Mouse (Mus musculus) cerebellum, adult 18-20 months (tissue): ENCODE data around the gene Tie1.
A peak's percentile ranks its signal among the peaks of the same experiment; 100 is the strongest.

Experiments used
- DNase-seq, 2 experiments: peaks; one replicate each; pipeline ENCODE4 v3.0.0; 2021

Gene Tie1

DNA sequence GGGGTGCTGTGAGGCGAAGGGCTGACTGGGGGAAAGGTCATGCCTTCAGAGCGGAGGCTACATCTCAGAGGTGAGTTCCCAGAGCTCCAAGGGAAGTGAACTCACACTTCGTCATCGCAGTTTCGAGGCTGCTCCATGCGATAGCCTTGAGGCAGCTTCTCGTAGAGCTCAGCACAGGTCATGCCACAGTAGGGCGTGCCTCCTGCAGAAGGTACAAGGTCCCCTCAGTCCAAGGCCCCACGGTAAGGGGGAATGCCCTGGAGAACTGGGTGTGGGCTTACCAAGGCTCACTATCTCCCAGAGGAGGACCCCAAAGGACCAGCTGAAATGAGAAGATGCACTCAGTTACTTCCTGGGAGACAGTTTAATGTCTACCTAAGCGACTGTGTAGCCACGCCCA, 17.2 kb downstream of the Tie1 start:
- no peak for DNase-seq

DNA sequence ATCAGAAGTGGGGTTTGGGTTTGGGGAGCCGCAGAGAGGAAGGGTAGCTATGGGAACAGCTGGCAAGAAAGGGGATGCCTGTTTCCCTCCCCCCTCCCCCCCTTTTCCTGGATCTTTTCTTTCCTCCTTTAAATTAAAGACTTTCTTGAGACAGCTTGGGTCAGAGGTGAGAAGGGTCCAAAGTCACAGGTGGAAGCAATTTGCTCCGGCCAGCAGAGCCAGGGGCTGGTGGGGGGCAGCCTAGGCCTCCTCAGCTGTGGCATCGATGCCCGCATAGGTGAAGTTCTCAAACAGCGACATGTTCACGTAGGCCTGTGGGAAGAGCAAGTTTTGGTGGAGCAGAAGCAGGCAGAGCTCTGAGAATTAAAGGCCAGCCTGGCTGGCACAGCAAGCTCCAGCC, 18.6 kb downstream of the Tie1 start:
- no peak for DNase-seq

DNA sequence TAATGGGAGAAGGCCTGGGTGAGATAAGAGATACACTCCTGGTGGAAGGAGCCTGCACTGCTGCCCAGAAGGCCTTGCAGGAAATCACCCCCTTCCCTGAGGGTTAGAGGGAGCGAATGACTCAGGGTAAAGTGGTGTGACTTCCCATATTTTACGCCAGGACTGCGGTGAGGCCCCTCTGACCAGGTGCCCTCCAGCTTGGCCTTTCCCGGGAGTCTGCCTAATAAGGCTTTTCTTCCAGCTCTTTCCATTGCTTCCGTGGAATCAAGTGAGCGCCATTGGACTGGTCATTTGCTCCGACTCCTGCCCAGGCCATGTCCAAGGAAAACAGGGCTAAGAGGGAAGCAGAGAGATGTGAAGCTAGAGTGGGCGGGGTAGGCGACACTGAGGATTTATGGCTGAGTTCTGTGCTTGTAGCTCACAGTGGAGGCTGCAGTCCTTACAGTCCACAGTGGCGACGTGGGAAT, 24.1 kb downstream of the Tie1 start:
- no peak for DNase-seq

DNA sequence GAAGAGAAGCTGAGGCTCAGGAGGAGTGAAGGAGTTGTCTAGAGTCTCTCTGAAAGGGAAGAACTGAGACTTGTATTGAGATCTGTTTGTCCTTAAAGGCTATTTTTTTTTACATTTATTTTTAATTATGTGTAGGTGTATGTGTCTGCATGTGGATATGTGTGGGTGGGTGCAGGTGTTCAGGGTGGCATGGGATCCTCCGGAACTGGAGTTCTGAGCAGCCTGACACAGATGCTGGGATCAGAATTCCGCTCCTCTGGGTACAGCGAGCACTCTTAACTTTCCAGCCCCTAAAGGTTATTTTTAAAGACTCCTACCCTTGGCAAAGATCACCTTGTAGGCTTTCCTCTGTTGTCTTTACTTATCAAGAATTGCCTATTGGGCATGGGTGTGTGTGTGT, 24.9 kb downstream of the Tie1 start:
- no peak for DNase-seq

DNA sequence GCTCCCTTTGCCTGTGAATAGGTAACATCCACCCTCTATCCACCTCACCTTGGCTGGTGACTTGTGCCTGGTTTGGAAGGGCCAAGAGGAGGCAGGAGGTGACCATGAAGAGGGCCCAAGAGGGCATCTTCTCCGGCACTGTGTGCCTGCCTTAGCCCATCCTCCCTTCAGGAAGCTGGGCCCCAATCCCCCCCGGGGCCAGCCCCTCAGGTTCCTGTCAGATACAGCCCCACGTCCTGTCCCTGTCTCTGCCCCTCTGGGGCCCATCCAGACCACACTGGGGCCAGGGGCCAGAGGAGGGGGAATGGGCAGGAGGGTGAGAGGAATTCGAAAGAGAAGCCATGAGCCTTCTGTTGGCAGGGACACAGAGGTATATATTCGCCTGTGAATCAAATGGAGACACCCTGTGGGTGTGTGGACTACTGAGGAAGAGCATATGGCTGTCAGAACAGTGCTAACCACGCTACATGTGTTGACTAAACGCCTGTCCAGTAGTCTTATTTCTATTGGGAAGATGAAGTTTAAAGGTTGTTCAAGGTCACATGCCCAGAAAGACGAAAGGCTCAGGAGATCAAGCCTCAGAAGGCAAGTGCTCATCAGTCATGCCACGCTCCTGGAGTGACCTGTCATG, 32.4 kb downstream of the Tie1 start, which contains the start of gene Mpl:
Gene Mpl, minus strand, starts transcription at position 169 of the 631 bp plus-strand sequence.
- no peak for DNase-seq

DNA sequence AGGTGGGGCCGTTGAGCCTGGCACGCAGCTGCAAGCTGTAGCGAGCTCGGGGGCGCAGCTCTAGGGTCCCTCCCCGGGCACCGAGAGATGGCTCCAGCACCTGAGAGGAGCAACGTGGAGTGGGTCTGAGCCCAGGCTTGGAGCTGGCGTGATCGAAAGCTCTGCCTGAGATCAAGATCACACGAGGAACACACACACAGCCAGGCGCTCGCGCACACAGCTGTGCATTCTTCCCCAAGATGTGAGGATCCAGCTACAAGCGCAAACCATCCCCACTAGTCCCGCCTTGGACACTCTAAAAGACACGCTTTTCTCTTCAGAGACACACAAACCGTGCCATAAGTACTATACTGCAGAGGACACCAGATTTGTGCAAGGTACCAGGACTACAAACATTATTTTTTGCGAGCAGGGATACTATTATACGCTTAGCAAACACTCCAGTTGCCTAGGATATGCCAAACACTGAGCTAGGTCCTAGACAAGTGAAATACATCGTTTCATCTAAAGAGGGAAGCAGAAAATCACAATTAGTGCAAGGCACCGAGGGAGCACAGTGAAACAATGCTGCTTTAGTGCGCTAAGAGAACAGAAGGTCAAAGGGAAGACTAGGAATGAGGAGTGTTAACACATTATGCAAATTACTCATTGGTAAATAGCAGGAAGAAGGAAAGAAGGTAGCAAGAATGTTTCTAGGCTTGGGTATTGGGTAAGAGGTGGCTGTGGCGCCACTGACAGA, 43.3 kb downstream of the Tie1 start:
- no peak for DNase-seq

DNA sequence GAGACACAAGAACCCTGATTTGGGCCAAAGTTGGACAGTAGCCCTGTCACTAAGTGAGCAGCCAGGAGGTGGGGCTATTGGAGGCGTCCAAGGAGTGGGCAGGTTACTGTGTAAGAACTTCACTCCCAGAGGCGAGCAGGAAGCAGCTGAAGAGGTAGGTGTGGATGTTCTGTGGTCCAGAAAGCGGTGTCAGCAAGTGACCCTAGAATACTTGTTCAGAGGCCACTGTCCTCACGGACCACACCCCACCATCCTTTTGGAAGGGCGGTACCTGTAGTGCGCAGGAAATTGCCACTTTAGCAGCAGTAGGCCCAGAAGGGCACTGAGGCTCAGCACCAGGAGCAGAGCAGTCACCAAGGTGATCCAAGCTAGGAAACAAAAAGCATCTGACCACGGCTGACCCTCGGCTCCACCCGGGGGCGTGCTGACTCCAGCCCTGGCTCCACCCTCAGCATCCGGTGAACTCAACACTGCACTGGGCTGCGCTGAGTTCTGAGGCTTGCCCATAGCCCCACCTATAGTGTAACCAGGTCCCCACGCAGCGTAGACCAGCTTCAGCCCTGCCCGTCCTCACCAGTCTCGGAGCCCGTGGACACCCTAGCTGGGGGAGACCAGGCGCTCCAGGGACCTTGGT, 44.0 kb downstream of the Tie1 start:
- DNase-seq: no peak

DNA sequence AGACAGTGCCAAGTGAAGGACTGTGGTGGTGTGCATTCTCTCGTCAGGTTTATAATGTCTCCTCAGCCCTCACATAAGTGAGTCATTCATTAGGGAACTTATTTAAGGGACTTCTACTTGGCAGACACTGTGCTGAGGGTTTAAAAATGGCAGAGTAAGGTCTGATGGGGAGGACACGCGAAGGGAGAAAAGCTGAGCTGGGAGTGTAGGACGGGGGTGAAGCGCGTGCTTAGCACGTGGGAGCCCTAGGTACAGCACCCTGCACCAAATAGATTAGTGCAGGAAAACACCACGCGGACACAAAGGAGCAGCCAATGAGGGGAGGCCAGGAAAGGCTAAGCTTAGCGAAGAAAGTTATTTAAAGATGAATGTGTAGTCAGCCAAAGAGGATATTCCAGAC, 44.8 kb downstream of the Tie1 start:
- DNase-seq: no peak

DNA sequence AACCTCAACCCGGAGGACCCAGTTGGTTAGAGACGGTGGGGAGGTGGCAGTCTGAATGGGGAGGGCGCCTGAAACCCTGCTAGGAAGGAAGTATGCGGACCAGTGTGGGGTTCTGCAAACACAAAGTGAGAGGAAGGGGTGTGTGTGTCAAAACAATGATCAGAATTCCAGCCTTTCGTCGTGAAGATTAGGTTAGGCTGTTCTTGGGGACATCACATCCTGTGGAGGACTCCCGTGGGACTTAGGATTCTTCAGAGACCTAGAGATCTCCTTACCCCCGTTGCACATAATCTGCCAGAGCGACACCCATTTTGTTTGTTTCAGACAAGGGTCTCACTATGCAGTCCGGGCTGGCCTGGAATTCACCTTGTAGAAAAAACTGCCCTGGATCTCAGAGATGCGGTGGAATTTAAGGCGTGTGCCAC, 52.0 kb downstream of the Tie1 start:
- DNase-seq: no peak

DNA sequence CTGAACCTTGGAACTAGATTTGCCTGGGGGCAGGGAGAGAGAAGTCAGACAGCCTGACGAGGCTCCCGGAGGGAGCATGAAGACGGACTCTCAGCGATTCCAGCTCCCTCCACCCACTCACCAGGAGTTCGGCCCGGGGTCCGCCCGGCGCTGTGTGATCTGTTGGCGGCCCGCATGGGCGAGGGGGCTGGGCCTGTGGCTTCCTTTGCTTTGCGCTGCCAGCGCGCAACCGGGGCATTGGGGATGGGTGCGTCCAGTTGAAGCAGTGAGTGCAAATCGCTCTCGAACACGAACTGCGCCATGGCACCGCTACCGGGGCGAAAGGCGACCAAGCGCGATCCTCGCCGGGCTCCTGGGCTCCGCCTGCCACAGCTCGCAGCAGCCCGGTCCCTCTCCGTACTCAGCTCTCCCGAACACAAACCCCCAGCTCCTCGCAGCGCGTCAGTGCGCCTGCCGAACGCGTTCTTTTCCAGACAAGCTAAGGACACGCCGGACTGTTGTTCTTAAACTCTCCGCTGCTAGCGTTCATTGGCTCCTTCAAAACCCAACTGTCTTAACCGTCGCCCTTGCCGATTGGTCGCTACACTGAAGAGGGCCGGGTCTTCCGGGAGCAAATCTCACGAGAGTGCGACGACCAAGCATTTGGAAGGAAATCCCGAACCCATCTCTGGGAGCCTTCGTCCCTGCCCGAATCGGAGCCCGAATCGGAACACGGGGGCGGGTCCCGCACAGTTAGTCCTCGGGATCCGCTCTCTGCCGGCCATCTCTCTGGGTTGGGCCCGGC, 52.8 kb downstream of the Tie1 start, which contains the start of gene Cdc20:
Gene Cdc20, minus strand, starts transcription at position 533 of the 784 bp plus-strand sequence.
- DNase-seq: peak; percentile 68 to 77

DNA sequence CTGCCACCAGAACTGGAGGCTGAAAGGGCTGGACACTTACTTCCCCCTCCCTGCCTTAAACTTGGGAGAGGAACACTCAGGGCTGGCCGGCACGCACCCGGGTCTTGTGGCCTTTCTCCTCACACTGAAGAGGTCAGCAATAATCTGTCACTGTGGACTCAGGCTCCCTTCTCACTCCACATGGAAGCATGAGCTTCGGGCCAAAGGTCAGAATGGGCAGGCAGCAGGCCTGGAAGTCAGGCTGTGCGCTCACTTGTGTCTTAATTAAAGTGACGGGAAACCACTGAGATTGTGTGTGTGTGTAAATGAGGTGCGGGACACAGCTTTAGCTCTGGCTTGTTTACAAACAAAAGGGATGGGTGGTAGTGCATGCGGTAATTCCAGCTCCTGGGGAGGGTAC, 57.5 kb downstream of the Tie1 start:
- no peak for DNase-seq

DNA sequence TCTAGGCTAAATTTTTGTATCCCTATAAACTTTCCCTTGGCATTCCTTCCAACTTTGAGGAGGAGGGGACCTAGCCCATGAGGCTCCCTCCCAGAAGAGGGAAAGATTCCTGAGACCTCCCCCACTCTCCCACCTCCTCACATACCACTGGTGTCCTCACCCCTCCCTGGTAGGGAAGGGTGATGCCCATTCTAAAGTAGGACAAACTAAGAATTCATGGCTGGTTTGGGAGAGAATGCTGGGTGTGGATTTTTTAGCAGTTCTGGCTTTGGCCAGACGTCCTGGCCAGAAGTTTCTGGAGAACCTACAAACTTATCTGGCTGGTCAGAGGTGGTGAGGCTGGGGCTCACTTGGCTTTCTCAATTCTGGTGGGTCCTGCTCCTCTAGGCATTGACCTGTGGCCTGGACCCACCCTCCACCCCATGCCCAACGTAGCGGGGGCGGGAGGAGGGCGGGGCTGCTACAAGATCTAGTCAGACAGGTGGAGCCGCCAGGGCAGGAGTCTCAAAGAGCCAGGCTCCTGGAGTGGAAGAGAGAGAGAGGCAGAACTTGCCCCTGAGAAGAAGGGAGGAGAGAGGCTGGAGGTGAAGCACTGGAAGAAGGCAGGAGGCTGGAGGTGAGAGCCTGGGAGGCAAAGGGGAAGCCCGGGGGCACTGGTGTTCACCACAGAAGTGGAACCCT, 60.5 kb downstream of the Tie1 start:
- DNase-seq: no peak

DNA sequence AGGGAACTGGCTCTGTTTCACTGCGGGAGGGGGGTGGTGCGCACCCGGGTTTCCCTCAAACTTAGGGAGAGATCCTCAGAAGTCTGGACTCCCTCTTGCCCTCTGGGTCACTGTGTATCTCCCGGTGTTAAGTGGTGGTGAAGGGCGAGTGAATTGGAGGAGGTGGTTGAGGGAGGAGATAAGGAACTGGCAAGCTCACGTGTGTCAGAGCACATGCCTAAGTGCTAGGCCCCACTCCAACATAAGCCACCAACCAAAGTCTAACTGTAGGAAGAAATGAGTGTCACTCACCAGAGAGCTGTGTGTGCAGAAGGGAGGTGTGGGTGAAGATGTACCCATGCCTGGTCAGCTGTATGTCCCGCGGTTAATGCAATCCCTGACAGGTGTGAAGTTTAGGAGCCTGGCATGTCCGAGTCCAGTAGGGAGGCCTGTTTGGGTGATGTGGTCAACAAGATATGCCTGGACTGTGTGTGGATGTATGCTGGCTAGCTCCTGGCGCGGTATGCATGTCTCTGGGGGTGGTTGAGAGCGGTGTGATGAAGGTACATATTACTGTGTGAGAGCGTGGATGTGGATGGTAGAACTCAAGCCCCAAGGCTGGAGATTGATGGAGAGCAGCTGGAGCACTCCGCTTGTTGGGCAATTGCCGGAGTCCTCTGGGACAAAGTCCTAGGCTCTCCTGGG, 61.2 kb downstream of the Tie1 start:
- no peak for DNase-seq

DNA sequence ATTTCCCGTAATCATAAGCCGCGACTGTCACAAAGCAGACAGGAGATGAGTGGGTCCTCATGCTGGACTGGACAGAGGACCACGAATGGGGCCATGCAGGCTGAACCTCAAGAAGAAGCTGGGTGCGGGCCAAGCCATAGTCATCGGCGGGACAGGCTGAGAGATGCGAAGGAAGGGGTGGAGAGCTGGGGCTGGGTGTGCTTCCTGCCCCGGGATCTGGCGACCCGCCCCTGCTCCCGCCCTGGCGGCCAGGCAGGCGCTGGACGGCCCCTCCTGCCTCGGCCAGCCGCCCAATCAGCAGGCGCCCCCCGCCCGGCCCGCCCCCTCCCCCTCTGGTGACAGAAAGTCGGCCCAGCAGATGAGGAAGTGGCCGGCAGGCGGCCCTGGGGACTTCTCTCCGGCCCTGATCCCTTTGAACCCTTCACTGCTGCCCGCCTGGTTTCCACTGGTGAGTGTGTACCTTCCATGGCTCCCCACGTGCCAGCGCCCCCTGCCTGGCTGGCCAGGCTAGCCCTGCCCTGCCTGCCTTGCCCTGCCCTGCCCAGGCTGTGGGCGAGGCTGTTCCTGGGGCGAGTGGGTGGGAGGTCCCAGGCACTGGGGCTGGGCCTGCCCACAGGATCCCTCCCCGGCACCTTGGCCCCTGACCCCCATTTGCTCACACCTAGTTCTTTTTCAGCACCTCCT, 62.0 kb downstream of the Tie1 start, which contains the start of gene Elovl1:
Gene Elovl1, plus strand, starts transcription at position 326 of the 684 bp plus-strand sequence.
- peak; percentile 72 to 77 for DNase-seq

DNA sequence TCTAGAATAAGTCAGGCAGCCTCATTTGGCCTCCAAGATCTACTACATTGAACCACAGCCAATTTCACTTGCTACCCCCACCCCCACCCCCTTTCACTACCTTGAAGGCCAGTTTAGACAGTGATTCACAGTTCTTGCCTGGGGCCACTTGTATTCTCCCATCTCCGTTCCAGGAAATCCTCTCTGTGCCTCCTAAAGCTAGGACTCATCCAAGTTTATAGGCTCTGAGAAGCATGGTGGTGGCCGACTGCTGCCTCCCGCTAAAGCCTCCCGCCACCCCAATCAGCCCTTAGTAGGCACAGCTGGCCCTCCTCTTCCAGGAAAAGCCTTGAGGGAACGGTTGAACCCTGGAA, 62.5 kb downstream of the Tie1 start:
- no peak for DNase-seq

DNA sequence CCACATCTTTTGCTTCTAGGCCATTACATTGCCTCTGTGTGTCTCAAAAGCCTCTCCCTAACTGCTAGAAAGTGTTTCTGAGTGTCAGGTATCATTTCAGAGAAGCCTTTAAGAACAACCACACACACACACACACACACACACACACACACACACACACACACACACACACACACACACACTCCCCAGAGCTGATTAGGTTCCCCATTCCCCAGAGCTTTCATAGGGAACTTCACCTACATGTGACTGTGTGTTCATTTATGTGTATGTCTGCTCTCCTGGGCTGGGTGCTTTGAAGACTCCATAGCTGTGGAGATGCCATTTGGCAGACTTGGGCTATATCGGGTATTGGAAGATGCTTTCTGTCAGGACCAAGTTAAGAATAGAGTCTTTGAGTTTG, 64.5 kb downstream of the Tie1 start:
- DNase-seq: no peak

DNA sequence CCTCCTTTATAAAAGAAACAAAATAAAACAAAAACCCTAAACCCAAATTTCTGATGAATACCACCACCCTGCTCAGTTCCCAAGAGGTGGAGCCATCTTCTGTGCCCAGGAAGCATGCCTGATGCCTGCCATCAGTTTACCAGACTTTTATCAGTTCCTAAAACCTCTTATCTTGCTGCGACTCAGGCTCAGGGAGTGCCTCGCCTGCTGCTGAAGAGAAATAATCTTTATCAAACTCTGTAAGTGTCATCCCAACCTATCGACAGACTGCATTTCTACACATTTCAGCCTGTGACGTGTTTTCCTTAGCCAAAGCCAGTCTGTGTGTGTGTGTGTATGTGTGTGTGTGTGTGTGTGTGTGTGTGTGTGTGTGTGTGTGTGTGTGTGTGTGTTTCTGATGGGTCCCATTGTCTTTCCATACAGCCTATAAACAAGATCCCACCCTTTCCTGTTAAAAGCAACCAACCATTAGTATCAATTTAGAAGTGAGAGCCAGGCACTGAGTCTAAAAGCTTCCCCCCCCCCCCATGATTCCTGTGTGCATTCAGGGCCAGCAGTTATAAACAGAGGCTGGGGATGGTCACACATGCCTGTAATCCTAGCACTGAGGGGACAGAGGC, 65.2 kb downstream of the Tie1 start:
- no peak for DNase-seq

DNA sequence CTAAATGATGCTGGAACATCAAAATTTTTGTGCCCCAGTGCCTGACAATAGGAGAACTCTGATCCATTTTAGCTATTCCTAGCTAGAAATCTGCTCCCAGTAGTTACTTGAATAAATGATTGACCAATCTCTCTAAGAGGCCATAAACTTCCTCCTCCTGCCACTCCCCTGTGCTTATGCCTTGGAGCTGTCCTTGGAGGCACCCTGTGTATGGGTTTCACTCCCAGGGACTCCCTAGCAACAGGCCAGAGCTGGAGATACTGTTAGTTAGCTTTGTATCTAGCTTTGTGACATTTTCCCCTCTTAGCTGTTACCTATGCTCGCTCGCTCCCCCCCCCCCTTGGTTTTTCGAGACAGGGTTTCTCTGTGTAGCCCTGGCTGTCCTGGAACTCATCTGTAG, 68.5 kb downstream of the Tie1 start:
- DNase-seq: no peak
